Mouse (Mus musculus): ENCODE results near the gene Gm28845.

Gm28845 gene

GRCm38 (mm10) chr1:65112807-65113196, 6.6 kb downstream of the Gm28845 start:
- CTCF ChIA-PET: interaction anchor here in 3 of 4 experiments (0.6 to 2.9 kb wide), 9 partner anchors 11 to 1453 kb away, joined by 3 to 22 read pairs (median 3); partner anchors contain the start of gene Idh1 (in 1 of the 3)
- POLR2A ChIA-PET: interaction anchor here in 3 of 4 experiments (0.8 to 4.4 kb wide), 13 partner anchors 10 to 422 kb away, joined by 3 to 37 read pairs (median 4); partner anchors contain the start of genes Ccnyl1 (in 2 of the 3), Idh1 (in 1 of the 3) and Pikfyve (in 1 of the 3)

- ChIA-PET CTCF (interaction anchor here in 3 of 4 experiments (0.7 to 2.9 kb wide), 11 partner anchors 11 to 74 kb away, joined by 3 to 22 read pairs (median 3); partner anchors contain the start of genes Crygb (in 1 of the 3) and Idh1 (in 1 of the 3)), POLR2A (interaction anchor here in 3 of 4 experiments (0.5 to 4.4 kb wide), 13 partner anchors 10 to 422 kb away, joined by 3 to 37 read pairs (median 3); partner anchors contain the start of genes Ccnyl1 (in 1 of the 3), D630023F18Rik (in 1 of the 3), Idh1 (in 1 of the 3) and Pikfyve (in 1 of the 3))
Measured at GRCm38 (mm10) chr1:65112031-65112806, 7.1 kb downstream of the Gm28845 start.

DNA sequence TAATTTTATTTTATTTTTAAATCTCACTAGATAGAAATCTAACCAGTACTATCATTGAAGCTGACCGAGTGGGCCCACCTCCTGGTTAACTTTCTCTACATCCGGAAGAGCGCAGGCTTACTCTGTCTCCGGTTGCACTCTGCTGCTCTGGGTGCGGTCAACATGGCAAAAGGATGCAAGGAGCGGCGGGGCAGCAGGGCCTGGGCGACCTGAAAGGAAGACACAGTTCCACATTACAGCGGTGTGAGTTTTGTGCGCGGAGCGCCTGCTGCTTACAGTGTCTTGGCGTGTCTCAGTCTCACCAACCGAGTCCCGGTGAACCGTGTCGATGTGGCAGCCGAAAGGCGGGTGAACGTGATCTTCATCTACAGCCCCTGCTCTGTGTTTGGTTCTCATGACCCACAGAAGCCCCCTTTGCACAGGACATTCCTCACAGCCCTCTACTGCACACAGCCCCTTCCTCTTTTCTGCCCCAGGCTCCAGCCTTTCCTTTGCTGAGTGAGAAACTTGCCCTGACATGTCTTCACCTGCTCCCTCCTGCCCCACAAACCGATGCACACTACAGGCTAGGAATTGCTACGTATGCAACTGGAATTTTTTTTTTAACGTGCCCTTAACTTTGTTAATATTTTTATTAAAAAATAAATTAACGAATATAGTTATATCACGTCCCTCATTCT, 9.5 kb downstream of the Gm28845 start:
- CTCF ChIA-PET: interaction anchor here in 1 of 4 experiments (0.5 kb wide), 1 partner anchor 65 kb away, joined by 8 read pairs; no protein-coding TSS in a partner anchor

DNA sequence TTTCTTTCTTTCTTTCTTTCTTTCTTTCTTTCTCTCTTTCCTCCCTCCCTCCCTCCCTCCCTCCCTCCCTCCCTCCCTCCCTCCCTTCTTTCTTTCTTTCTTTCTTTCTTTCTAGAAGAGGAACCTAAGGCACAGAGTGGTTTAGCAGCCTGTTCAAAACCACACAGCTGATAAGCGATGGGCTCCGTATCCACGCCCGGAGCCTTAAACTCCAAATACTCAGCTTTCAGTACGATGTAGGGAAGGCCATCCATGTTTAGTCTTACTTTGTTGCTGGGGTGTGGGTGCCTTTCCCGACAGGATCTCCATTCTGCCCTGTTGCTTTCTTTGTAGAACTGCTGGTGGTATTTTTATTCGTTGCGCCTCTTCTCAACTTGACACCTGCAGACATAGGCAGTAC, 10.2 kb downstream of the Gm28845 start:
- ChIA-PET CTCF (interaction anchor here in 1 of 4 experiments (0.5 kb wide), 1 partner anchor 65 kb away, joined by 8 read pairs; no protein-coding TSS in a partner anchor), POLR2A (interaction anchor here in 3 of 4 experiments (0.6 to 4.4 kb wide), 9 partner anchors 9 to 1741 kb away, joined by 3 to 37 read pairs (median 4); partner anchors contain the start of genes Ccnyl1 (in 1 of the 3), Gm28845 (in 1 of the 3), Idh1 (in 1 of the 3) and Pikfyve (in 1 of the 3))

More for the DNA sequence above, 9.5 kb downstream of the Gm28845 start:
- POLR2A ChIA-PET: interaction anchor here in 3 of 4 experiments (0.7 to 4.4 kb wide), 11 partner anchors 9 to 1741 kb away, joined by 3 to 37 read pairs (median 3); partner anchors contain the start of genes Gm28845 (in 2 of the 3), Ccnyl1 (in 1 of the 3), Fzd5 (in 1 of the 3) and Idh1 (in 1 of the 3)

DNA sequence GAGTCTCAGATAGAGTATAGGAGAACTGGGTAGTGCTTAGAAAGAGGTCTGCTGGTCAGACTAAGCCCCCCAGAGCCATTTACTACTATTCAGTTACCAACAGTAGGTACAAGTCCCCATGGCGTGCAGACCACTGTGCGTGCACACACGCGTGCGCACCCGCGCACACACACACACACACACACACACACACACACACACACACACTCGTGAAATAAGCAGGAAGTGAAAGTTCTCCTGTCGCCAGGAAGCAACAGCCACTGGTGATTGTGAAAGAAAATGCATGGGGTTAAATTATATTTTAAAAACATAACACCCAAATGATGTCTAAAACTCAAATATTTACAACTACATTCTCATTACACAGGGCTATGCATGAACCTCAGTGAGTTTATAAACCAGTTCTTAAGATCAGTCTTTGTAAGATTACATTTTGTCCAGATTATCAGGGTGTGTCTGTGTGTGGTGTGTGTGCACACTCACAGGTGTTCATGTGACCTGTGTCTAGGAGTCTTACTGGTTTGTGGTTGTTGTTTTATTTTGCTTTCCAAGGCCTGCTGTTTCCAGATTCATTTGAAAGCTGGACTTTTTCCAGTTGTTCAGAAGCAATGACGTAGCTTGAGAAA, 11.6 kb downstream of the Gm28845 start:
- CTCF ChIA-PET: no interaction called here
- POLR2A ChIA-PET: interaction anchor here in 2 of 4 experiments (0.6 to 3.8 kb wide), 4 partner anchors 11 to 417 kb away, joined by 3 to 16 read pairs (median 3); partner anchors contain the start of gene Ccnyl1 (in 1 of the 2)

DNA sequence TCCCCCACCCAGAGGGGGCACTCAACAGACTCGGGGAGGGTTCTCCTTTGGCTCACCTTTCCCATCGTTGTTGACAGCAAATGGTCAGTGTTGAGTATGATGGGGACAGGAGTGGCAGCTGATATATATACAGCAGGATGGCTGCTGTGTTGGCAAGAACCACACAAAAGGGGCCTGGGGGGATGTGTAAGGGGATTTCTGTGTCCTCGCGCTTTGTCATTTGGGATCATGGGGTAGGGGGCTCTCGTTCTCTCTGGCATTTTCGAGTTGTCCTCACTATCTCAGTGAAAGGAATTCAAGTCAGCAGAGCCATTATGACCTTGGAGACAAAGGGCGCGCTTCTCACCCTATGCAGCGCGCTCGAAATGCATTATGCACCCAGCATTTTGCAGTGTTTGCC, 16.1 kb downstream of the Gm28845 start, which contains the start of gene Cryga:
Cryga (minus strand) TSS at position 101 of the 400 bp plus-strand sequence.
- ChIA-PET POLR2A (no interaction called here), CTCF (no interaction called here)

GRCm38 (mm10) chr1:65096953-65097352, 22.4 kb downstream of the Gm28845 start:
- CTCF ChIA-PET: no interaction called here
- POLR2A ChIA-PET: no interaction called here

DNA sequence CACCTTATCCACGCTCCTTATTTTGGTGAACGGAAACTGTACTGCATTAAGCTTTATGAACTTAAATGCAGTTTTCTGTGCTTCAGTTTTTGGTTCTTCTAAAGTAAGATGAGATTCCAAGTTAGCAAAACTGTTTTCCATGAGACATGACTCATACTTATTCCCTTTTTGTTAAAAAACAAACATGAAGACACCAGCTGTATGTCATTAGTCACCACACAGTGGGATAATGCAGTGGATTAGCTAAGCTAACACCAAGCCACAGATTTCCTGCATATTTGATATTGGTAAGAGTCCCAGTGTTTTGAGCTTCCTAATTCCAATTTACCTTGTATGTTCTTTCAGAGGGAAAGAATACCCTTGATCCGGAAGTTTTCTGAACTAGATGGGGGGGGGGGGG, 27.8 kb downstream of the Gm28845 start:
- CTCF ChIA-PET: interaction anchor here in 3 of 4 experiments (0.6 to 1.2 kb wide), 3 partner anchors 41 to 381 kb away, joined by 3 to 5 read pairs (median 3); no protein-coding TSS in a partner anchor
- POLR2A ChIA-PET: interaction anchor here in 1 of 4 experiments (0.6 kb wide), 2 partner anchors 11 to 58 kb away, joined by 3 read pairs; no protein-coding TSS in a partner anchor

DNA sequence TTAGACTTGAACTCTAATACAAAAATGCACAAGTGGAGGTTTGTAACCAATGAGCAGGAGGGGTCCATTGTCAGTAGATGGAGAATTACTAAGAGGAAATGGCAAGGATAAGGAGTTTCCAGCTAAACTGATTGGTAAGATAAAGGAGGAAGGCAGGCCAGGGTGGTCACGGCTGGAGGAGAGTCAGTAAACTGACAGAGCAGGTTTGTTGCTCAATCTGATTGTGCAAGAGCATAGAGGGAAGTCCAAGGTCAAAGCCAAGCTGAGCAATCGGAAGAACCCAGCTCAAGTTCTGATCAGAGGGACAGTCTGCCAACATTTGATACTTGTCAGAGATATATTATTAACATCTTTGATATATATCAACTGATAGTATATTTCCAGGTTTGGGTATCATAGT, 29.0 kb downstream of the Gm28845 start:
- ChIA-PET CTCF (no interaction called here), POLR2A (no interaction called here)

GRCm38 (mm10) chr1:65088567-65089356, 30.6 kb downstream of the Gm28845 start:
- CTCF ChIA-PET: no interaction called here
- POLR2A ChIA-PET: no interaction called here

DNA sequence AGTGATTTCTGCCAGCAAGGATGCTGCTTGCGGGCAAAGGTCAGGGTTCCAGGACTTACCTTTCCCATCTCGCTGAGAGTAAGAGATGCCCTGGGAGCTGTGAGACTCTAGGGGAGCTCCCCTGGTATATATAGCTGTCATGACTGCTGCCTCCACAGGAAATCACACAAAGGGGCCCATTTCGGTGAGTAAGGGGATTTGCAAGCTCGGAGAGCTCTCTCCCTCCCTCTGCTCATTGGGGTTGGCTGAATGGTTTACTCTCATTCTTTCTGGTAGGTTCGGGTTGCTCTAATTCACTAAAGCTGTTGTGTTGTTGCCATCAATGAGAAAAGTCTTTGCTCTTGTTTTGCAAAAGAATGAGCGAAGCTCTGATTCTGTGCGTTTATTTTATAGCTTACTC, 37.2 kb downstream of the Gm28845 start, which contains the start of gene Crygb:
Crygb (minus strand) TSS at position 101 of the 400 bp plus-strand sequence.
- ChIA-PET CTCF (interaction anchor here in 1 of 4 experiments (0.8 kb wide), 1 partner anchor 30 kb away, joined by 3 read pairs; no protein-coding TSS in a partner anchor), POLR2A (interaction anchor here in 2 of 4 experiments (0.7 to 1.2 kb wide), 3 partner anchors 97 to 392 kb away, joined by 3 to 4 read pairs (median 3); partner anchors contain the start of gene Ccnyl1 (in 1 of the 2))

DNA sequence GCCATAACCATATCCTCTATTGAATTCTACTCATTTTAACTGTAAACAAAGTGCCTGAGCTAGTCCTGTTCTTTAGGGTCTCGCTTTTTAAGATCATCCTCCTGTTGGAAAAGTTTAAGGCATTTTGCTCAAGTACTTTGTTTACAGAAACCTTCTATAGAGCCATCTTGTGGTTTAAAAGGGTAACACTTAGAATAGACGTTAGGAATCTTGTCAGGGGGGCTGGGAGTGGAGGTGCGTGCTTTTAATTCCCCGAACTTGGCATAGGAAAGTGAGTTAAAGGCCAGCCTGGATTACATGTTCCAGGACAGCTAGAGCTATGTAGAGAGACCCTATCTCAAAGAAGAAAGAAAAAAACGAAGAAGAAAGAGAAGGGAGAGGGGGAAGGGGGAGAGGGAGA, 43.8 kb downstream of the Gm28845 start:
- ChIA-PET POLR2A (no interaction called here), CTCF (no interaction called here)

DNA sequence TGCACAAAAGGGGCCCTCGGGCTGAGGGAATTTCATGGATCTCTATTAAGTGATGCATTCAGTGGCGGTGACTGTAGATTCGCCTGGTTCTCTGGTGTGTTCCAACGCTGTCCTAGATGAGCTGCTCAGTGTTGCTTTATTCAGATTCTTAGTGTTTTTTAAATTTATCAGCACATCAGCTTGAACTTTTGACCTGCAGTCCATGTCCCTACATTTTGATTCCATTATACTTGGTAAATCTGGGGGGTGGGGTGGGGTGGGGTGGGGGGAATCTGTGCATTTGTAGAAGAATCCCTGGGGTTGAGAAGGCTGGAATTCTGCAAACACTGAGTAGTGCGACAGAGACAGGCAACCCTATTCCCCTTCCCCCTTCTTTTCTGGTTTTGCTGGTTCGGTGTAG, 45.8 kb downstream of the Gm28845 start, which contains the start of gene Crygc:
Crygc (minus strand) TSS at position 101 of the 400 bp plus-strand sequence.
- ChIA-PET POLR2A (interaction anchor here in 2 of 4 experiments (0.6 to 1.6 kb wide), 3 partner anchors 24 to 542 kb away, joined by 3 to 7 read pairs (median 6); no protein-coding TSS in a partner anchor), CTCF (no interaction called here)

DNA sequence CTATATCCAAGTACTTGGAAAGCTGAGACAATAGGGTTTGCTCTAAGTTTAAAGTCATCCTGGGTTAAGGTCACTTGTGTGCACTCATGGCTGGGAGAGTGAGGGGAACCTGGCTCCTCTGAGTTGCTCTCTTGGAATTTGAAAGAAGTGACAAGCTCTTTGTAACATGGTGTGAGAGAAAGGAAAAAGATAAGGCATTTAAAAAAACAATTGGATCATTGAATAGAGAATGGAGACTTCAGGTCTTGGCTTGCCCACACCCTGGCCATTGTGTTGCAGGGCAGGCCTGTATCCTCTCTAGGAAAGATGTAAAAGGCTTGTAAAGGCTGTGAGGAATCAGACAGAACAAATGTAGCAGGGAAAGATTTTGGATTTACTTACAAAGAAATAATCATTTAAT, 51.5 kb downstream of the Gm28845 start:
- POLR2A ChIA-PET: no interaction called here
- CTCF ChIA-PET: no interaction called here

DNA sequence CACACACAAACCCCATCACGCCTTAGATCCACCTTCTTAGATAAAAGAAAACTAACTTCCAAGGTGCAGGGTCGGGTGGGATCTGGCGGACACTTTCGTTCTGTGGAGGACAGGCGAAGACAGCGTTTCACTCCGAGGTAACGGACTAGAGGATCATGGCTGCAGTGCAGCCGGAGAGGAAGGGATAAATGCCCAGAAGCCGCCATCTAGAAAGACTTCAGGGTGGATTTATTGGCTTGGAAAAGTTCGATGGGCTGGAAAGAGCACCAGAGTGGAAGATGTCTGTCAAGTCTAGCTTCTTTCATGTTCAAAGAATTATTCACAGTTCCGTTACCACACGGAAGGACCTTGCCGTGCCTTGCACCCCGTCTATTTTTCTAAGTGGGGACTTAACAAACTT, 55.2 kb downstream of the Gm28845 start:
- ChIA-PET CTCF (no interaction called here), POLR2A (no interaction called here)

GRCm38 (mm10) chr1:65063352-65063751, 56.0 kb downstream of the Gm28845 start, which contains the start of gene Crygd:
Crygd (minus strand) TSS chr1:65063452.
- ChIA-PET CTCF (no interaction called here), POLR2A (no interaction called here)

DNA sequence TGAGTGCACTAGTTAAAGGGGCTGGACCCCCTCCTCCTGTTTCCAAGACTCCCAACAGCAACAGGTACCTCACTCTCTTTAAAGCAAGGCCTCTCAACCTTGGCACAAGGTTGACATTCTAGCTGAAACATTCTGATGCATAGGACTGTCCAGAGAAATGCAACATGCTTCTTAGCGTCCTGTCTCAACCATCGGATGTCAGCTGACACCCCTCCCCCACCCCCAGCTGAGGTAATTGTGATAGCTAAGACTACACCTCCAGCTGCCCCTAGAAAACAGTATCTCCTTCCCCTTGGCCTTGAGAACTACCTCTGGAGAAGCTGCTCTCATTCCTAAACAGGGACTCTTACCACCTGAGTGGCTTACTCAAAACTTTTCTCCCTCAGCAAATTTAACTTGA, 67.2 kb downstream of the Gm28845 start:
- CTCF ChIA-PET: interaction anchor here in 3 of 4 experiments (0.6 to 1.3 kb wide), 4 partner anchors 66 to 396 kb away, joined by 3 to 4 read pairs (median 3); no protein-coding TSS in a partner anchor
- POLR2A ChIA-PET: interaction anchor here in 3 of 4 experiments (0.6 to 2.7 kb wide), 10 partner anchors 10 to 362 kb away, joined by 3 to 16 read pairs (median 4); partner anchors contain the start of gene Ccnyl1 (in 2 of the 3)
